Mouse (Mus musculus) adrenal gland, adult 18-20 months (tissue): ENCODE results near the gene C2cd3. TPM values are rescaled to one million over a fixed set of nuclear protein-coding genes. Genes with fewer than 3 reads are reported as not detected.

Experiments used
- DNase-seq, 2 experiments: peaks; one replicate each; pipeline ENCODE4 v3.0.0; 2021 to 2022; ENCODE audit warnings: low spot score in 2 of 2
- total RNA-seq, 2 experiments: library from RNA; stranded (reverse); gene quantifications; 1 replicate in 1 of 2; 2 replicates in 1 of 2; pipeline ENCODE4 v1.2.3; 2021

Gene C2cd3
- total RNA-seq, 2 experiments from 2014 or later = 17.4 to 20.2 TPM

- DNase-seq = no peak
Measured at GRCm38 (mm10) chr7:100400899-100401539, 29.0 kb downstream of the C2cd3 start.

GRCm38 (mm10) chr7:100402715-100403114 is 30.7 kb downstream of the C2cd3 start:
- DNase-seq = no peak

DNA sequence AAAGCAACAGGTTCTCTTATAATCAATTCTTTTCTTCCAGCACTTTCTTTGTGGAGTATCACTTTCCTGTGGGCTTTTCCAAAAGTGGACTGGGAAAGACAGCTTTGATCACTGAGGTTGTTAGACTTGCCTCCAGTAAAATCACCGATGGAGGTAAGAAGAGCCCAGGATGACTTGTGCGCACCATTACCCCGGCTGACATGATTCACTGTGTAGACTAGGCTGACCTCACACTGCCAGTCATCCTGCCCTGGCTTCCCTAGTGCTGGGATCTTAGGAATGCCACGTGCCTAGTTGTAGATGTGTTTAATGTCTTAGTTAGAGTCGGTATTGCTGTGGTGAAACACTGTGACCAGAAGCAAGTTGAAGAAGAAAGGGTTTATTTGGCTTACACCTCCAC is 35.6 kb downstream of the C2cd3 start:
- no peak for DNase-seq

DNA sequence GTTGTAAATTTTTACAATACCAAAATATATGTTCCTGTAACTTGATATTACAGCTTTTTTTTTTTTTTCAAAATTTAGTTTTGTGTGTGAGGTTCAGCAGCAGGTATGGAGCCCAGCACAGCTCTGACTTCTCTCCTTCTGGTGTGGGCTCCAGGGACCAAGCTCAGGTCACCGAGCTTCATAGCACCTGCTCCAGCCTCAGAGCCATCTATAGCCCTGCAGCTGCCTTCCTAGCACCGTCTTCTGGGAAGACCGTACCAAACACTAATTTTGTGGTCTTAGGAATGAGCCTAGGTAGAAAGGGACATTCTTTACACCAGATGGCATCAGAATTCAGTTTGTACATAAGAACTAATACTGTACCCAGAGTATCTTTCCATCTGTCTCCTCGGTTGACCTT is 36.7 kb downstream of the C2cd3 start:
- no peak for DNase-seq

- DNase-seq = no peak
Measured at GRCm38 (mm10) chr7:100425795-100426194, 53.8 kb downstream of the C2cd3 start.

GRCm38 (mm10) chr7:100429102-100429501 is 57.1 kb downstream of the C2cd3 start:
- DNase-seq = peak; percentile 39 to 46

DNA sequence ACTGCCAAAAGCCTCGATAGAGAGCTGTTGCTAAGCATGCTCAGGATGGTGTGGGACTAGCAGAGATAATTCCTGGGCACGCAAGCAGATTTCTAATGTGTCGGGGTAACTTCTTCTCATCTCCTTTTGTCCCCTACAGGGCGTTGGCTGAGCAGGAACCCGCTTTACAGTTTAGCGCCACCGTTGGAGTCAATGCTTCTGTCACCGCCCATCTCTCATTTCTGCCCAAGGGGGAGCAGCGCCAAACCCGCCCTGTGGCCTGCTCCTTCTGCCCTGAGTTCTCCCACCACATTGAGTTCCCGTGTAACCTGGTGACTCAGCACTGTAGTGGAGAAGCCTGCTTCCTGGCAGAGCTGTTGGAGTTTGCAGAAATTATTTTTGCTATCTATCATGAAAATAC is 57.9 kb downstream of the C2cd3 start:
- no peak for DNase-seq

GRCm38 (mm10) chr7:100431103-100431502 is 59.1 kb downstream of the C2cd3 start:
- DNase-seq = no peak

GRCm38 (mm10) chr7:100433295-100433694 is 61.3 kb downstream of the C2cd3 start:
- DNase-seq = no peak

DNA sequence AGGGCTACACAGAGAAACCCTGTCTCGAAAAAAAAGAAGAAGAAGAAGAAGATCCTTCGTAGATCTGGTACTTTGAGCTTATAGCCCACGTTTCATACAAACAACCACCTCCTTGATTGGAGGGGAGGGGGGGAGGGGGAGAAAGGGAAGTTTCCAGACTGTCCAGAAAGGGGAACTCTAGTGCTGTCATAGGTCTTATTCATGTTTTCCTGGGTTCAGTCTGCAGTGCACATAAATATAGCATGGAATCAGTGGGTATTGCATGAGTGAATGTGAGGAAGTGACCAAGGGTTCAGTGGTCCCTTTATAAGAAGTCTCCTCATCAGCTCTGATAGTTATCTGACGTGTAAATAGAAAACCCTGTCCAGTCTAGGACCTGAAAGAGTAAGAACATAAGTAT is 71.7 kb downstream of the C2cd3 start:
- no peak for DNase-seq

DNA sequence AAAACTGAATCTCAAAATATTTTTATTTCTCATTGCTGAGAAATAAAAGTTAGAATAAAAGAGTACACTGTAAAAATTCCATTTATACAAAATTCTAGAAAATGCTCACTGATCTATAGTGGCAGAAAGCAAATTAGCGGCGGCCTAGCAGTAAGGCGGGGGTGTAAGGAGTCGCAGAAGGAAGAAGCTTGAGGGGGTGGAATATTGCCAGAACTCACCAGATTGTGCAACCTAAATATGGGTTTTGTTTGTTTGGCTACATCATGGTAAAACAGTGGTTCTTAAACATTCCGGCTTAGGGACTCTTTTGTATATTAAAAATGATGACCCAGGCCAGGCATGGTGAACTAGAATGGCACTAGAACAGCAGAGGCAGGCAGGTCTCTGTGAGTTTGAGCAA is 74.2 kb downstream of the C2cd3 start:
- DNase-seq = no peak

GRCm38 (mm10) chr7:100448530-100448929 is 76.5 kb downstream of the C2cd3 start:
- no peak for DNase-seq

GRCm38 (mm10) chr7:100448985-100449384 is 77.0 kb downstream of the C2cd3 start:
- no peak for DNase-seq

DNA sequence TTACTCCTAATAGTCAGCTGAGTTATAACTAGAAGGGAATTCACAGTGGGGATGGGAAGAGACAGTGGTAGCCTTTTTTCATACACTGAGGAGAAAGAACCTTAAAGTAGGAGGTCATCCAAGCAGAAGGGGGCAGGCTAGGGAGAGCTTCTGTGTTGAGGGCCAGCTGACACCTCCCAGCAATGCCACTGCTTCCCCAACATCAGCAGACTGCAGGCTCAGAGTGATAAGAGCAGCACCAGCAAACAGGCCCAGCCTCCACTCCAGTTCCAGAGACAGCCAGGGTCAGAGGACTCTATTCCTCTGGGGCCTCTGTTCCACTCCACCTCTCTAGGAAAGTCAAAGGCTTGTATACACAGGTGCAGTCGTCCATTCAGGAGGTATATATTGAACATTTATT is 86.1 kb downstream of the C2cd3 start:
- no peak for DNase-seq

DNA sequence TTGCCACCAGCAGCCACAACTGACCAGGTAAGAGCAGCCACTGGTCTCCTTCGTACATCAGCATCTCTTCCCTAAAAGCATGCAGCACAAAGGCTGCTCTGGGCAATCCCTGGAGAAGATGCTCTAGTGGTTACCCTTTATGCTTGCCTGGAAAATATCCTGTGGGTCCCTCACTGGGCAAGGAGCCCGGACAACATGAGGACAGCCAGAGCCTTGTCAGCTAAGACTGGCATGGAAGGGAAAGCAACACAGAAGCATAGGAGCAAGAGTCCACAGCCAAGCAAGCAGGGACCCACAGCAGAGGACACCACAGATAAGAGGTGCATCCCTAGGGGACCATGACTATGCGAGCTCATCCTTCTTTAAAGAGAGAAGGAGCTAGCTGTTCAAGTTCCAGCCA is 87.8 kb downstream of the C2cd3 start:
- DNase-seq = no peak

DNA sequence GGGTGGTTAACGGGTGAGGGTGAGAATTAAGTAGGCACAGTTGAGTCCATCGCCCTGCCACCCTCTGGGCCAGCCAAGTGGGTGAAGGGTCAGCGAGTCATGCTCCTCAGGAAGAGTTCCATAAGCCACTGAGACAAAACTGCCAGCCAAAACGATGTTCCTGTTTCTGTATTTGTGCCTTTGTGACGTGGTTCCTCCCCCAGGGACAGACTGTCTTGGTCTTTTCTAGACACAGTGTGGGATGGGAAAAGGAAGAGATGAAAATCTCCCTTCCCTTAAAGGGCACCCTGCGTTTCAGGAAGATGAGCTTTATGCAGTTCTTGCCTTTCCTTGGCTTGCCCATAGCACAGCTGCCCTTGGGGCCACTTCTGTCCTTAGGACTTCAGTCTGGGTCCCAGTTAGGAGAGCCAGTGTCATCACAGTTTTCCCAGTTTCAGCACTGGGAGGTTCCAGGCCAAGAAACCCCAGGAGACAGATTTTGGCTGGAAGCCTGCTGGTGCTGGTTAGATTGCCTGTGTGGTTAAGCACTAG is 89.7 kb downstream of the C2cd3 start:
- DNase-seq = peak; percentile 50 to 68

DNA sequence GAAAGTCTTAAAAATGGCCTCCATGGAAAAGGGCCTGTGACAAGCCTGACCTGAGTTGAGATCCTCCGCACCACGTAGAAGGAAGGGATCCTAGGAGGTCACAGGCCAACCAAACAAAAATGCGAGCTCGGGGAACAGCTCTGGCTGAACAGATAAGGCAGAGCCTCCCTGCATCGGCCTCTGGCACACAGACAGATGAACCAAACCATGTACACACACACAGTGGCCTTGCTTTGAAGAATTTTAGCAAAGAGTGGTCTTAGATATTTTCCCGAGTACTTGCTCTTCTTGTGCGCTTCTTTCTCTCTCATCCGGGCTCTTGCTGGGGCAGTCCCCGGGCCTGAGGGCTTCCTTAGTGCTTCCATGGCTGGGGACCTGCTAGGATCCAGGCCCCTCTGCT is 91.2 kb downstream of the C2cd3 start:
- DNase-seq = no peak

GRCm38 (mm10) chr7:100463757-100464156 is 91.7 kb downstream of the C2cd3 start:
- DNase-seq = no peak

GRCm38 (mm10) chr7:100464248-100464647 is 92.2 kb downstream of the C2cd3 start:
- DNase-seq = no peak

DNA sequence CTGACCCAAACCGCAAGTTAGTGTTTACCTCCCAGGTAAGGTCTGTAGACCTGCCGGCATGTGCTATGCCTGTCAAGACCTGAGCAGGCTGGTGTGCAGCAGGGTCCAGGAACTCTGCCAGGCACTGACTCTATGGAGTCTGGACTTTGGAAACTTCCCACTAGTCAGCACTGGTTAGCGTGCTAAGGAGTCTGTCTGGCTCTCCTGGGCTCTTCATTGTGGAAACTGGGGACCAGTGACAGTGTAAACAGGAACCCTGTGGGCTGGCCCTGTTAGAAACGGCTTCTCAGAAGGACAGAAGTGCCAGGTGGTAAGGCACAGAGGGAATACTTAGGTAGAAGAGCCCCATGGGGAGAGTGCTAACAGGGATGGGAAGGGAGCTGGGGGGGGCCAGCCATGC is 93.2 kb downstream of the C2cd3 start:
- no peak for DNase-seq

DNA sequence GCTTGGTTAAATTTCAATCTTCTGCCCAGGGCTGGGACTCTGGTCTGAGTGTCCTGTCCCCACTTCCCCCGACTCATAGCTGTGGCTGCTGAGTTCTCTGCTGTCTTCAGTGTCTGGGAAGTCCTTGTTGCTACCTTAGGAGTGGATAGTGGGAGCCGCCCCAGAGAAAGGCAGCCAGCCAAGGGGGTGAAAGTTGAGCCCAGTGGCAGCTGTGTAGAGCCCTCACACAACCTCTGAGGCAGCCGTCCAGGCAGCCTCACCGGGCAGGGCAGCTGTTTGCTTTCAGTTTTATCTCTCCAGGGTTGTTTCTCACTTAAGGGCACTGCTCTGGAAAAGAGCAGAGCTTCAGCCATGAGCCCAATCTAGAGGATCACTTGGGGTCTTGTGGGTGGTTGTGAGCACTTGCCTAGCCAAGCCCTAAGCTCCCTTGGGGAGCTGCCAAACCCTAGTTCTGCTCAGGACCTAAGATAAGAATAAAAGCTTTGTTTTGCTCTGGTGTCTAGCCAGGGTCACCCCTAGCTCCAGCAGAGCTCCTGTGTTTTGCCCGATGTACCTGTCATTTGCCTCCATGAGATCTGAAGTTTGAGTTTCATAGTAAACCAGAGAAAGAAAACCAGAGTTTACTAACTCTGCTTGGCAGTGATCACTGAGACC is 93.8 kb downstream of the C2cd3 start:
- DNase-seq = peak; percentile 61 to 76

- DNase-seq = no peak
Measured at GRCm38 (mm10) chr7:100466781-100467510, 94.9 kb downstream of the C2cd3 start.
